Mouse (Mus musculus): ENCODE results near the gene Tox2.

Gene Tox2

GRCm38 (mm10) chr2:163277979-163278378 lies 75.1 kb downstream of the Tox2 start:
- ChIA-PET POLR2A (interaction anchor here in 2 of 4 experiments (0.6 to 1.0 kb wide), 3 partner anchors 39 to 346 kb away, joined by 3 to 4 read pairs (median 4); no protein-coding TSS in a partner anchor), CTCF (interaction anchor here (0.6 to 1.1 kb wide), 7 partner anchors 25 to 1007 kb away, joined by 3 to 4 read pairs (median 3); no protein-coding TSS in a partner anchor)

- ChIA-PET POLR2A (interaction anchor here in 2 of 4 experiments (0.5 to 1.4 kb wide), 3 partner anchors 8 to 28 kb away, joined by 3 read pairs; no protein-coding TSS in a partner anchor), CTCF (interaction anchor here in 2 of 4 experiments (0.6 to 0.8 kb wide), 2 partner anchors 60 to 252 kb away, joined by 3 read pairs; no protein-coding TSS in a partner anchor)
Observed at GRCm38 (mm10) chr2:163280636-163281322, 77.9 kb downstream of the Tox2 start.

GRCm38 (mm10) chr2:163284856-163285255 lies 81.9 kb downstream of the Tox2 start:
- ChIA-PET POLR2A (no interaction called here), CTCF (no interaction called here)

GRCm38 (mm10) chr2:163285335-163285734 lies 82.4 kb downstream of the Tox2 start:
- ChIA-PET CTCF (no interaction called here), POLR2A (interaction anchor here in 1 of 4 experiments (0.6 kb wide), 1 partner anchor 208 kb away, joined by 3 read pairs; no protein-coding TSS in a partner anchor)

- POLR2A ChIA-PET, result interaction anchor here in 1 of 4 experiments (0.6 kb wide), 1 partner anchor 207 kb away, joined by 3 read pairs; no protein-coding TSS in a partner anchor
- CTCF ChIA-PET, result no interaction called here
Observed at GRCm38 (mm10) chr2:163285762-163286161, 82.8 kb downstream of the Tox2 start.

- CTCF ChIA-PET, result interaction anchor here in 3 of 4 experiments (0.5 to 1.1 kb wide), 7 partner anchors 37 to 777 kb away, joined by 3 read pairs; no protein-coding TSS in a partner anchor
Observed at GRCm38 (mm10) chr2:163288881-163289379, 86.0 kb downstream of the Tox2 start.

GRCm38 (mm10) chr2:163296999-163297630 lies 94.2 kb downstream of the Tox2 start:
- POLR2A ChIA-PET, result interaction anchor here in 2 of 4 experiments (0.9 to 1.2 kb wide), 2 partner anchors 14 to 93 kb away, joined by 3 read pairs; no protein-coding TSS in a partner anchor
- CTCF ChIA-PET, result interaction anchor here in 3 of 4 experiments (0.7 to 1.7 kb wide), 3 partner anchors 13 to 45 kb away, joined by 3 to 4 read pairs (median 4); no protein-coding TSS in a partner anchor

More at GRCm38 (mm10) chr2:163288881-163289379, 86.0 kb downstream of the Tox2 start:
- POLR2A ChIA-PET, result interaction anchor here in 2 of 4 experiments (1.0 to 1.5 kb wide), 4 partner anchors 8 to 358 kb away, joined by 3 to 4 read pairs (median 3); partner anchors contain the start of gene Srsf6 (in 1 of the 2)

- CTCF ChIA-PET, result interaction anchor here in 2 of 4 experiments (0.6 to 1.4 kb wide), 4 partner anchors 17 to 377 kb away, joined by 3 read pairs; no protein-coding TSS in a partner anchor
- POLR2A ChIA-PET, result interaction anchor here in 2 of 4 experiments (0.6 to 1.5 kb wide), 2 partner anchors 17 to 98 kb away, joined by 3 to 5 read pairs; partner anchors contain the start of gene Tox2 (in 1 of the 2)
Observed at GRCm38 (mm10) chr2:163300069-163301060, 97.4 kb downstream of the Tox2 start.

GRCm38 (mm10) chr2:163301641-163302040 lies 98.7 kb downstream of the Tox2 start:
- CTCF ChIA-PET, result interaction anchor here in 3 of 4 experiments (0.6 to 1.5 kb wide), 5 partner anchors 16 to 536 kb away, joined by 3 to 8 read pairs (median 3); no protein-coding TSS in a partner anchor
- POLR2A ChIA-PET, result interaction anchor here in 1 of 4 experiments (1.2 kb wide), 1 partner anchor 15 kb away, joined by 3 read pairs; no protein-coding TSS in a partner anchor

- ChIA-PET CTCF (interaction anchor here in 1 of 4 experiments (1.5 kb wide), 1 partner anchor 201 kb away, joined by 4 read pairs; no protein-coding TSS in a partner anchor), POLR2A (interaction anchor here in 2 of 4 experiments (0.6 to 1.1 kb wide), 2 partner anchors 116 to 156 kb away, joined by 3 read pairs; no protein-coding TSS in a partner anchor)
Observed at GRCm38 (mm10) chr2:163303037-163303436, 100.1 kb downstream of the Tox2 start.

- CTCF ChIA-PET, result interaction anchor here (0.7 to 1.2 kb wide), 6 partner anchors 10 to 36 kb away, joined by 3 to 5 read pairs (median 4); no protein-coding TSS in a partner anchor
- POLR2A ChIA-PET, result interaction anchor here in 1 of 4 experiments (0.5 kb wide), 1 partner anchor 63 kb away, joined by 10 read pairs; no protein-coding TSS in a partner anchor
Observed at GRCm38 (mm10) chr2:163309376-163309775, 106.5 kb downstream of the Tox2 start.

- POLR2A ChIA-PET, result interaction anchor here in 3 of 4 experiments (0.6 kb wide), 3 partner anchors 62 to 171 kb away, joined by 3 to 5 read pairs (median 3); no protein-coding TSS in a partner anchor
- CTCF ChIA-PET, result interaction anchor here (0.6 to 1.2 kb wide), 6 partner anchors 11 to 43 kb away, joined by 3 to 5 read pairs (median 4); no protein-coding TSS in a partner anchor
Observed at GRCm38 (mm10) chr2:163310163-163310688, 107.3 kb downstream of the Tox2 start.

- CTCF ChIA-PET, result interaction anchor here (0.6 to 3.0 kb wide), 18 partner anchors 15 to 395 kb away, joined by 3 to 15 read pairs (median 3); no protein-coding TSS in a partner anchor
- POLR2A ChIA-PET, result interaction anchor here in 3 of 4 experiments (0.5 to 2.7 kb wide), 29 partner anchors 10 to 664 kb away, joined by 3 to 8 read pairs (median 4); partner anchors contain the start of gene Srsf6 (in 1 of the 3)
Observed at GRCm38 (mm10) chr2:163317281-163317680, 114.4 kb downstream of the Tox2 start.

- ChIA-PET POLR2A (interaction anchor here (0.7 to 2.7 kb wide), 9 partner anchors 44 to 388 kb away, joined by 3 to 8 read pairs (median 3); partner anchors contain the start of genes L3mbtl1 (in 1 of the 4) and Srsf6 (in 1 of the 4)), CTCF (interaction anchor here in 3 of 4 experiments (0.6 to 3.0 kb wide), 13 partner anchors 9 to 319 kb away, joined by 3 to 15 read pairs (median 4); no protein-coding TSS in a partner anchor)
Observed at GRCm38 (mm10) chr2:163318777-163319176, 115.9 kb downstream of the Tox2 start.

GRCm38 (mm10) chr2:163323163-163323562 lies 120.2 kb downstream of the Tox2 start:
- POLR2A ChIA-PET, result no interaction called here

GRCm38 (mm10) chr2:163330742-163331141 lies 127.8 kb downstream of the Tox2 start:
- POLR2A ChIA-PET, result interaction anchor here in 2 of 4 experiments (0.6 to 1.3 kb wide), 2 partner anchors 229 to 400 kb away, joined by 3 to 5 read pairs; partner anchors contain the start of gene Srsf6 (in 1 of the 2)
- CTCF ChIA-PET, result interaction anchor here (0.6 to 2.8 kb wide), 11 partner anchors 9 to 229 kb away, joined by 3 to 18 read pairs (median 5); no protein-coding TSS in a partner anchor

More at GRCm38 (mm10) chr2:163323163-163323562, 120.2 kb downstream of the Tox2 start:
- CTCF ChIA-PET, result no interaction called here
